Mouse (Mus musculus) urinary bladder, adult 18-20 months (tissue): ENCODE results near the gene Smim27.
"Not testable (repeated sequence)": the region's sequence is repeated elsewhere in the genome, so short reads cannot be mapped to it uniquely, and the experiment has no call there.

Experiments used
- DNase-seq, 2 experiments: peaks; one replicate each; pipeline ENCODE4 v3.0.0; 2022; ENCODE audit warnings: low spot score in 2 of 2, mixed read lengths in 2 of 2

The Smim27 gene

DNA sequence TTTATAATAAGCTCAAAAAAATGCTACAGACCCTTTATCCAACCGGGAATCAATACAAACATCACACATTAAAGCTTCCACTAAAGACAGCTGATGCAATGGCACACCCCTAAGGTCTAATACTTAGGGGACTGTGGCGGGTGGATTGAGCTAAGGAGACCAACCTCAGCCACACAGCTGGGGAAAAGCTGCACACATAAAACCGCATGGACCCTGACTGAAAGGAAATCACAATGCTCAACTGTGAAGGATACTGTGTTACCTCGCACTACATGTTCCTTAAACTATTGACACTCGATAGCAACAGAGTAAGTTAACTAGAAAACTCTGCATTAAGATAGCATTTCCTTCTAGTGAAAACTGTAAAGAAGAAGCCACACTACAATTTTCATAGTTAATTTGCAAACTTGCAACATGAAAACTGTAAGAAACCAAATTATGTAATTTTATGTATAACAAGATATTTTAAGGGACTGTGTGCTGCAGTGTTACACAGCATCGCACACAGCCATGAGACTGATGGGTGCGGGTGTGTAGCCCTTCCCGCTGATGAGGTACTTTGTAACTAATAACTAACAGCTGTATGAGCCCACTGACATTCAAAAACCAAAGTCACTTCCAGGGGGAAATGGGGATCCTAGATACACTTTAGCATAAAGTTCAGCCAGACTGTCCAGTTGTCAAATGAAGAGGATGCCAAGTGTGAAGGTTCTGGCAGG lies 14.8 kb upstream of the Smim27 start:
- DNase-seq, result no peak

DNA sequence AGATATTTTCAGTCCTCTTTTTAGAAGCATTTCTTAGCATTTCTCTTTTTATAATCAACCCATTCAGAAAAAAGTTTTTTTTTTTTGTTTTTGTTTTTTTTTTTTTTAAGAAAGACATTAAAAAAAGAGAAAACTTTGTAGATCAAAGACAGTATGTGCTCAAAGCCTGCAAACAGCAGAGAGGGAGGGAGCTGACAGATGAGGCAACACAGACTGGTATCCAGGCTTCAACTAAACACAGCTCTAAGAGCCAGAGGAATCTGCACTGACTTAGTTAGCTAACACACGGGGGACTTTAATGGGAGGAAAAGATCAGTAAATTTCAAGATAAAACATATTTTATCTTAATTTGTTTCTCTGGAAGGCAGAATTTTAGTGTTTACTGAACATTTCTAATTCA lies 5.1 kb upstream of the Smim27 start:
- DNase-seq, result no peak

DNA sequence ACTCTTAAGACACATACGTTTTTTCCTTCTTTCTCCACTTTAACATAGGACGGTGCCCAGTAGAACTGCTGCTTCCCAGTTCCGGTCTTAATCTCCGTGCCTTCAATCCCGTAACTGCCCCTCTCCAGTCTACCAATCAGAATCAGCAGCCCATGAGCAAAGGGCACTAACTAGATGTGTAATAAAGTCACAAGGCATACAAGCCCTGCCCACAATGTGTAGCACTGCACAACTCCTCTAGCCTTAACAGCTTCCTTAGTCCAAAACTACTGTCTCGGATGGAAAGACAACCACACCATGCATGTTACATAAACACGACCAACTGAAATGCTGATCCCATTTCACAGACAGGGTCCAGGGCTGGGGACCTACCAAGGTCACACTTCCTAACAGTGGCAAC lies 1.7 kb upstream of the Smim27 start:
- DNase-seq, result no peak

DNA sequence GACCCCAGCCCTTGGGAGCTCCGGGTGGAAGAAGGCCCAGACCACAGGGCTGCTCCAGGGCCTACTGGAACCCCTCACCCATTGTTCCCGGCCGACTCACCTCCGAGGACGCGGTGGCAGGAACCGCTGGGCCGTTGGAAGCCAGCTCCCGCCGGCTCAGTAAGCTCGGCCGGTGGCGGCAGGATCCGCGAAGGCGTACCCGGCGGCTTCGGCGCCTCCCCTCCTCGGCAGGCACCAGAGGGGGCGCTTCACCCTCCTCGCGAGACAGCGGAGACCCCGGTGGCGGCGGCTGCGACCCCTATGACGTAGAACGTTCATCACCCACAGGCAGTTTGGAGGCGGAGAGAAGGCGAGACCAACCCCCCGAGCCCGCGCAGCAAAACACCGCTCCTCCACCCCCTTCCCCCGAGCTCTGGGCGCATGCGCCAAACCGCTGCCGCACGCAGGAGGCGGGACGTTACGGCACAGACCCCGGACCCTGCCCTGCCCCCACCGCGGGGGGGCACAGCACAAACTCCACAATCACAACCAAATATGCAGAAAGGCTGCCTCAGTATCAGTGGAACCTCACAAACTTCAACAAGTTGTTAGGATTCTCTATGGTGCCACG lies 1.1 kb upstream of the Smim27 start:
- DNase-seq, result peak; percentile 85 to 91

DNA sequence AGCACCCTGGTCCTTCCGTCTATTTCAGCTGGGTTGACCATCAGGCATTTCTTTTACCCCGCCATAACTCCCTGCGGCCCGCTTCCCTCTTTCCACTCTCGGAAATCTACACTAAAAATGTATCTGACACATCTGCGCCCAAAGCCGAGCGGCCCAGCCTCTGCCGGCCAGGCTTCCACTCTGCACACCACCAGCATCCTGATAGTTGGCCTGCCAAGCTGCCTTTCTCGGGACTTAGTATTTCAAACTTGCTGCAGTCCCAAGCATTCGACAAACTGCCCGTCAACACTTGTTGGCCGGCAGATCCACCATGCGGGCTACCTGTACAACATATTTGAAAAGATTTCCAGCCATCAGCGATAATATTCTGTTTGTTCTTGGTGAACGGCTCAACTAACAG lies 544 bp upstream of the Smim27 start:
- DNase-seq, result no peak

DNA sequence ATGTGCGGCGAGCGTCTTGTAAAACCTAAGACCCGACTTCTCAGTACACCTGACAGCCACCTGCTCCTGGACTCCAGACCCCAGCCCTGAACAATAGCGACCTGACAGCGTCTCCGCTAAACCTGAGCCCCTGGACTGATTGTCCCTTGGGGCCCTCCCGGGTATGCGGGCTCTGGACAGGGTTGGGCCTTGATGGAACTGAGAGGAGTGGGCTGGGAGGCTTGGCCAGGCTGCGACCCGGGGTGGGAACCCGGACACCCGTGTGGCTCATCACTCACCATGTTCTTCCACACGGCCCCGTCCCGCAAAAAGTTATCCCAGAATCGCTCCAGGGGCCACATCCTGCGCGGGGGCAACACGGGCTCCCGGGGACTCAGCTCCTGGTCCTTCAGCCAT lies 9.5 kb downstream of the Smim27 start:
- peak in 1 of 2 experiments; percentile 8 for DNase-seq

DNA sequence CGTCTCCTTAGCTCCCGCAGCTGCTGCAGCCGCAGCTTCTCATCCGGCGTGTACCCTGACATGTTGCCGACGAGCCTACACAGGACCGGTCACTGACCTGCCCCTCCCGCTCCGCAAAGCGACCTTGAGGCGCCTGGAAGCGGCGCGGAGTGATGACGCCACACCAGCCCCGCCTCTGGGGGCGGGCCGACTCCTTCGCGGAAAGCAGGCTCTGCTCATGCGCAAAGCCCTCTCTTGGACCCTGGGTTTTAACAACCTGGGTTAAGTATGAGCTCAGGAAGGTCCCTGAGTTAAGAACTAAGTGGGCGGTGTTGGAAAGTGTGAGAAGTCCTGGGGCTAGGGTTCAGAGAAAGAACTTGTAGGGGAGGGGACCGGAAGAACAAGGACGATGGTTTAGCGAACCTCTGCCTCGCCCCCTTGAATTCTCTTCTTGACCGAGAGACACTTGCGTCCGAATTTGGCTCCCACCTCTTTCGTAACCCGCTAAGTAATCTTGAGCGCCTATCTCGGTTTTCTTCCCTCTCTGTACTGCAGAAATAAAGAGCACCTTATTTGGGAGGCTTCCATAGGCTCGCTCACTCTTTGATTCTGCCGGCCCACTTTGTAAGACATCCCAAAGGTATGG lies 10.0 kb downstream of the Smim27 start, which contains the start of gene Ndufb6:
Gene Ndufb6, minus strand, starts transcription at position 146 of the 625 bp plus-strand sequence.
- peak; percentile 90 to 92 for DNase-seq

DNA sequence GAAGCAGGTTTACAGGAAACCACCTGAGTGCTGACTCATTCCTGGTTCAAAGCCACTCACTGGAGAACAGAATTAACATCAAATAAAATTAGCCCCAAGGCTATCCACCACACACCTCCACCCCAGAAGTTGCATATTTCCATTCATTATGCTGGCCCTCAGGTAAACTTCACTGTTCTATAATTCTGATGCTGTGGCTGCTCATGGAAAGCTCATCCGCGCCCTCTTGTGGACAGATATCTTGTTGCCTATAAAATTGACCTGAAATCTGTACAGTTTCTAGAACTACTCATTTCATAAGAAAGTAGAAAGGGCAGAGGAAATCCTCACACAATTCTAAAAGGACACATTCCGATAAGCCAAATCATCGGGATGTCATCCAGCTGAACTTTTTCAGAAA lies 16.2 kb downstream of the Smim27 start:
- DNase-seq, result peak; percentile 15 to 44

DNA sequence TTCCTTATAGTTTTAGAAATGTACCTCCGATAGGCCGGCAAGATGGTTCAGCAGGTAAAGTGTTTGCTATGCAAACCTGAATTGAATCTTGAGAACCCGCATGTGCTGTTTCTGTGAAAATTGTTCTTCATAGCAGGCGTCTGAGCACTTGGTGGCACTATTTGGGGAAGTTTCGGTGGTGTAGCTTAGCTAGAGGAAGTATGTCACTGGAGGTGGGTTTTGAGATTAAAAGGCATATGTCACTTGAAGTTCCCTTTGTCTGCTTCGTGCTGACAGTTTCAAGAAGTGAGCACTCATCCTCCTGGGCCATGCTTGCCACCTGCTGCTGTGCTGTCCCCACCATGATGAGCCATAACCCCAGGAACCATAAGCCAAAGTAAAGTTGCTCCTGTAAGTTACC lies 18.0 kb downstream of the Smim27 start:
- no peak for DNase-seq

DNA sequence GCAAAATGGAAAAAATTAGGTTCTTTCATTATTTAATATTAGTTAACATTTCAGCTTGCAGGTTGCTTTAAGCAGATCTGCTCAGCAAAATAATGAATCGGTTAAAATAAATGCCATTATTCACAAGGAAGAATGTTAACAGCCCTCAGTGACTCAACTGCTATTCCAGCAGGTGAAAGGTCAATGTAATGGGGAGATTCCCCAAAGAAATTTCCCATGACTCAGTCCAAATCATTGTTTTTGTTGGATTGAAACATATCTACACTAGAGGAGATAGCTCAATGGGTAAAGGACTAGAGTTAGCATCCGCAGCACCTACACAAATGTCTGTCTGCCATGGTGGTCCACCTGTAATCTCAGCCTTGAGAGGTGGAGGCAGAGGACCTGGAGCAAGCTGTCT lies 19.7 kb downstream of the Smim27 start:
- DNase-seq, result no peak

DNA sequence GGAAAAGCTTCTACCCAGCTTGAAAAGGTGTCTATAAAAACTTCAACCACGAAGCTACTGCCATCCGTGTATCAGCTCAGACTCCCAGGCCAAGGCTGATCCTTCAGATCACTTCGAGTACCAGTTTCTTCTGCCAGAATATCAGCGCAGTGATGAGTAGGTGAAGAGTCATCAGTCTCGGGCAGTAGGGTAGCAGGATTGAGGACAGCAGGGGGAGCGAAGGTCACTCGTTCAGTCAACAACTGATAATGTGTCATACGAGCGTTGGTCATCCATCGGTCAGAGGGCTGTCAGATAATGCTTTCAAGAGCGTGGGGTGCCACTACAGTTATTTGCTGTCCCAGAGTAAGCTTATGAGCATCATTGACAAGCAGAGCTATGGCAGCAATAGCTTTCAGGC lies 22.1 kb downstream of the Smim27 start:
- DNase-seq, result not testable (repeated sequence)

DNA sequence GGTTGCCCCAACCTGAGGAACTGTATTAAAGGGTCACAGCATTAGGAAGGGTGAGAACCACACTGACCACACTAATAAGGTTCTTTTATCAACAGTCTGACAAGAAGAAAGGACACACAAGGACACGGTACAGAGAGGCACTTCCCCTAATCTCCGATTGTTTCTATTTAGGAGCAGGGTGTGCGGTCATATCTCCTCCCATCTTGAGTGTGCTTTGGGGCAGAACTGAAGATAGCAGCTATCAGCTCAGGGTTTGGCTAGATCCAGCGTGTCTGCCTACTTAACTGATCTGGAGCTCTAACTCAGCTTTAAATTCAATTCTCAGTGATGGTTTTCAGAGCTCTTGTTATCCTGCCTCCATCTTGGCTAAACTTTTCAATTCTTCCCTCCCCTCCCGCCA lies 29.8 kb downstream of the Smim27 start:
- no peak for DNase-seq

DNA sequence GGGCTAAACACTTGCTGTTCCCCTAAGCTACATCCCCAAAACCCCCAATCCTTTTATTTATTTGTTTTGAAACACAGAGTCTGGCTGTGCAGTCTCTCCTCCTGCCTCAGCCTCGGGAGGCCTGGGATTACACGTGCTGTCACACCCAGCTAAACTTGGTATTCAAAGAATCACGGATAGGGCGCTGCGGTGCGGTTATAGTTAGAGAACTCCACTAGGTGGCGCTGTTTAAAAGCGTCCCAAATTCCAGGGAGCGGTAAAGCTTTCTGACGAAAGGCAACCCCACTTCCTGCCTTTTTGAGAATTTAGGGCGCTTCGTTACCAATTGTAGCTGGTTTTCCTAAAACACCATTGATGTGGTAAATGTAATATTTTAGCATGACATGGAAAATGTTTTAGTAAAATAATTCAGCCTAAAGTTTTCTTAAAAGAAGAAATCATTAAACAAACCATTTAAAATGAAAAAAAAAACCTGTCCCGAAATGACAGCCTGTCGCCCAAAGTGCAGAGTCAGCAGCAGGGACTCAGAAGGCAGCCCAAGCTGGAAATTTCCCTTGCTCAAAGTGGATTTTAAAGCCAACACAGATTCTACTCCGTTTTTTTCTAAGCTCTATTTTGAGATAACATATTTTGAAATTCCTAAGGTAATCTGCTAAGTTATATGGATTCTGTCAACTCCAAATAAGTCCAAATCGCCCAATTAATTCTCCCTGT lies 31.9 kb downstream of the Smim27 start:
- DNase-seq, result peak; percentile 46 to 54

DNA sequence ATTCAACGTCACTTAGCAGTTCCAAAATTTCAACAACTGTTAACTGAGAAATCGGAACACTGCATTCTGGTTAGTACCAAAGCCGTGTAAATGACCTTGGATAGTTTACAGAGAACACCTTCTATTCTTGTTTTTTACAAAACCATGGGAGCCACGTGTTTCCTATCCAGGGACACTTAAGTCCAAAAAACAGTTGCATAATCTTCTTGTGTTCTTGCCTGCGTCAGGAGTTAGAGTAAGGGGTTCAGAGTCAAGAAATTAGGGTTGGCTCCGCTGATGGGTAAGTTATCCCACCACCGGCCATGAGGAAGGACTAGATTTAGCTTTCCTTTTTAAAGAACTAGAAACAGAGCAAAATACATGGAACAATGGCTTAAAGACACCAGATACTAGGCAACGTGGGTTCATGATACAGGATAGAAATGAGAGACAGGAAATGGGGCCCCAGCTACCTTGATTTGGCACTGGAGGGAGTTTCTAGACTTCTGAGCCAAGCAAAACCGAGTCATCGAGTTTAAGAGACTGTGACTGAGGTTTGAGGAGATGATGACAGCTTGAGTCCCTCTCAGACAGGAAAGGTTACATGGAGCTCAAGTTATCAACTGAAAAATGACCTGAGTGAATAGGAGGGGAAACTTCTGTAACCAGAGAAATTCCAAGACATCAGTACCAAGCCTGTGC lies 33.2 kb downstream of the Smim27 start:
- no peak for DNase-seq

DNA sequence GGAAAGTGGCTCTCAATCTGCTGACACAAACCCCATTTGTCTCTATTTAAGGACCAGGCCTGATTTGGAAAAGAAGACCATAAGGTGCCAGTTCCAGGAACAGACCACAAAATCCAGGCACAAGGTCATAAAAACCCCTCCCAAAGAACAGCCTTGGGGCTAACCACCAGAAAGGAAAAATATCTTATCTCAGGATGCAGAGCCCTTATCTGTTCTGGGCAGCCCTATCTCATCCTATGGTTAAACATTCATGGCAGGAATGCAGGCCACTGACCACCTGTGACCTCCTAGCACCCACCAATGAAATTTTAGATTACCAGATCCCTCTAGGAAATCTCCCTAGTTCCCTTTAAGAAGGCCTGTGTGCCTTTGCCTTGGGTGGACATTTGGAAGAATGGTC lies 40.3 kb downstream of the Smim27 start:
- no peak for DNase-seq

DNA sequence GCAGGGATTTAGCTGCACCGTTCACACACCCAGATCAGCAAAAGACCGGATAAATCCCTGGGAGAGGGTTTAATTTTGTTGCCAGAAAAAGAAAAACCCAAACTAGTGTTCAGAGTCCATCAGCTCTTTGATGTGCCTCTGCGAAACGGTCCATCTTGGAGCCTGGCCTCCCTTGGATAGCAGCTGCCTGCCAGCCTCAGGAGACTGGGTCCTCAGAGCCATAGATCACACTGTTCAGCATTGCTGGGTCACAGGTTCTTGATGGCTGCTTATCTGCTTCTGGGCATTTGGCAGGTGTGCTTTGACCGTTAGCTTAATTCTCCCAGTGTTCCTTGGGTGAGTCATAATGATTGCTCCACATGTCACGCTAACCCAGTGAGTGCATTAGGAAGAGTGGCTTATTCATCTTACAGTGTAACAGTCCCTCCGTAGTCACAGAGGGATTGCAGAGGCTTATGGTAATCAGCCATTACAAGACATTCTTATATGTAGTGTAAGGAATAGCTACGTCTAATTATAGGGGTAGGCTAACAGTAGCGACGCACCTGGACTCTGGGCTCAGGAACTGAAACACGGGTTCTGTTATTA lies 41.5 kb downstream of the Smim27 start:
- no peak for DNase-seq

DNA sequence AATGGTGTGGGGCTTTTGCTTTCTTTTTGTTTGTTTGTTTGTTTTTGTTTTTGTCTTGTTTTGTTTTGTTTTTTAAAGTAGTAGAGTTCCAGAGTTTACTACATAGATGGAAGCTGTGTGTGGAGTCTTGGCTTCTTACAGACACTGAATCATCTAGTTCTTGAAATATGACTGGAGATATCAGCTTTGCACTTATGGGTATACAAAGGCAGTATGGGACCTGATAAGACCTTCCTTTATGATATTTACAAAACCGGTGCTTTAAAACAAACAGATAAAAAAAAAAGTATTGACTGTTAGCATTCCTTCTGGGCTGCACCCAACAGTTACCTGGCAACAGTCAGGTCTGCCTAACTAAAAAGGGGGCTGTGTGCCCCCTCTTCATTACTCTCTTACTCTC lies 42.8 kb downstream of the Smim27 start:
- no peak for DNase-seq

DNA sequence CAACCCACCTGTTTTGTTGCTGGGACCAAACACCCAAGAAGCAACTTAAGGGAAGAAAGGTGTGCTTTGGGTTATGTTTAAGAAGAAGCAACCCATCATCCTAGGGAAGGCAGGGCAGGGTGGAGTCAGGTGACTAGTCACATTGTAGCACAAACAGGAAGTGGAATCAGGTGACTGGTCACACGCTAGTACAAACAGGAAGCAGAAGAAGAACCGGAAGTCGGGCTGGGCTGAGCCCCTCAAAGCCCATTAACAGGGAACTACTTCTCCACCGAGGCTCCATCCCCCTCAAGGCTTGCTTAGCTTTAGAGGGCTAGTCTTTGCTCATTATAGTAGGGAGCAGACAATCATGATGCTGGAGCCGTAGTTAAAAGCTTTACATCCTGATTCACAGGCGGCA lies 43.6 kb downstream of the Smim27 start:
- DNase-seq, result no peak

DNA sequence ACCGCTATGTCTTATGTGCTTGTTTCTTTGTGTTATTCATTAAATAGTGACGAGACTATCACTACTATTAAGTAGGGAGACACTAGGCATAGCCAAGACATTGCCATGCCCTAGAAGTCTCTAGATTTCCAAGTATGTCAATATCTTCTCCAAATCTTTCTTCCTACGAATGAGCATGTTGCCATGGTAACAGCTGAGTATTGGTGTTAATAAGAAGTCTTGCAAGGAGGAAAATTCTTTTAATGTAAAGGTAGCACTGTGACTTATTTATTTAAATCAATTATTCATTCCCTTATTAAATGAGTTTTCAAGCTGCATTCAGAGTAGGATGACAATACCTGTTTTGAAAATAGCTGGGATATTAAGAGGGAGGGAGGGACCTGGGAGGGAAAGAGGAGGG lies 48.0 kb downstream of the Smim27 start:
- DNase-seq, result no peak
